Mouse (Mus musculus): ENCODE data around the gene Agpat3.

DNA sequence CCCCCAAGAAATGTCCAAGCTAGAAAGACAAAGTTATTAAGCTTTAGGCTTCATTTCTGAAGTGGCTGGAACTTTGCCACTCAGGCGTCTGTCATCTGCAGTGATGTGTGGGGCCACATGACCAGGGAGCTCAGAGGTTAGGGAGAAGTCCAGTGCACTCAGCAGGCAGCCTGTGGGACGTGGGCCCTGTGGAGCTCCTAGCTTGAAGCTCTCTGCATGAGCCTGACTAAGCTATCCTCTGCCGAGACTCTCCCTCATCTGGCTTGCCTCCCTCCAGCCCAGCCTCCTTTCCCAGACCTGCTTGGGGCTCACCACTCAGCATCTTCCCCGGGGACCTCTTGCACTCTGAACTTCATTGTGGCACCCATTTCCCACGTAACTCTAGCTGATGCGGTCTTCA is 4.8 kb downstream of the Agpat3 start:
- TF ChIP-seq CTCF (IDR thresholded peaks at IDR 0.05; ENCODE audit: borderline replicate concordance, insufficient read depth, low read length): no peak
- no peak for TF ChIP-seq POLR2A (IDR thresholded peaks at IDR 0.05; ENCODE audit: low read depth, low read length)
